Mouse (Mus musculus) lung, postnatal 10 days (tissue): ENCODE results near the gene Mllt3.
A peak's percentile ranks its signal among the peaks of the same experiment; 100 is the strongest.

Source experiments
- DNase-seq: peaks from one replicate; pipeline ENCODE4 v3.0.0; 2021

Gene Mllt3

GRCm38 (mm10) chr4:88033216-88033653 is at the start of gene Mllt3:
Mllt3 (minus strand) TSS chr4:88033364.
- peak; percentile 98 for DNase-seq

- DNase-seq, result no peak
Observed at GRCm38 (mm10) chr4:88082381-88082780, 49.2 kb upstream of the Mllt3 start.

GRCm38 (mm10) chr4:88081885-88082284 is 48.7 kb upstream of the Mllt3 start:
- no peak for DNase-seq

- DNase-seq, result no peak
Observed at GRCm38 (mm10) chr4:88081417-88081816, 48.3 kb upstream of the Mllt3 start.

- DNase-seq, result no peak
Observed at GRCm38 (mm10) chr4:88078983-88079382, 45.8 kb upstream of the Mllt3 start.

- no peak for DNase-seq
Observed at GRCm38 (mm10) chr4:88075388-88075787, 42.2 kb upstream of the Mllt3 start.

- no peak for DNase-seq
Observed at GRCm38 (mm10) chr4:88046280-88046679, 13.1 kb upstream of the Mllt3 start.

GRCm38 (mm10) chr4:88045151-88045550 is 12.0 kb upstream of the Mllt3 start:
- DNase-seq, result no peak

GRCm38 (mm10) chr4:88035361-88035760 is 2.2 kb upstream of the Mllt3 start:
- DNase-seq, result peak; percentile 77

GRCm38 (mm10) chr4:88034387-88035157 is 1.4 kb upstream of the Mllt3 start:
- DNase-seq, result peak; percentile 10

- peak; percentile 29 for DNase-seq
Observed at GRCm38 (mm10) chr4:88033729-88034386, 694 bp upstream of the Mllt3 start.

- peak; percentile 69 for DNase-seq
Observed at GRCm38 (mm10) chr4:88032151-88033098, 739 bp downstream of the Mllt3 start.

GRCm38 (mm10) chr4:88031211-88032150 is 1.7 kb downstream of the Mllt3 start:
- peak; percentile 68 for DNase-seq

GRCm38 (mm10) chr4:88023567-88023966 is 9.6 kb downstream of the Mllt3 start:
- DNase-seq, result no peak

- peak; percentile 24 for DNase-seq
Observed at GRCm38 (mm10) chr4:88022623-88023022, 10.5 kb downstream of the Mllt3 start.

- no peak for DNase-seq
Observed at GRCm38 (mm10) chr4:88020421-88020820, 12.7 kb downstream of the Mllt3 start.

GRCm38 (mm10) chr4:88019645-88020044 is 13.5 kb downstream of the Mllt3 start:
- DNase-seq, result no peak

GRCm38 (mm10) chr4:88017452-88018350 is 15.5 kb downstream of the Mllt3 start:
- peak; percentile 63 for DNase-seq

- no peak for DNase-seq
Observed at GRCm38 (mm10) chr4:88015765-88016164, 17.4 kb downstream of the Mllt3 start.

- no peak for DNase-seq
Observed at GRCm38 (mm10) chr4:88015261-88015660, 17.9 kb downstream of the Mllt3 start.

GRCm38 (mm10) chr4:88012774-88013173 is 20.4 kb downstream of the Mllt3 start:
- no peak for DNase-seq
